11 mouse cellular contexts compared by ENCODE assay signal in genomic region chr11:96408234-96409010, GRCm38 (mm10). TPM values are rescaled to one million over a fixed set of nuclear protein-coding genes. Genes with fewer than 3 reads are reported as not detected.
DNase-seq lines count a peak whose midpoint lies in the region; ATAC-seq and TF ChIP-seq lines count a peak whose summit lies in the region.
"Had no signal": no experiment of that assay in that cellular context is flagged by ENCODE, and none has a peak within 500 bp of the region (broad histone marks: within the 10 kb centered on the region; RNA-seq: fewer than 3 reads in every experiment).

No protein-coding gene starts in this region.

- peak; percentile 26 for ATAC-seq in lung, embryonic 14.5 days (ENCODE audit: insufficient read depth)
- ATAC-seq in embryonic facial prominence, embryonic 13.5 days (ENCODE audit: insufficient number of reproducible peaks, insufficient read depth, low FRiP score, low TSS enrichment, low read depth) = no peak
- ATAC-seq in intestine, postnatal 0 days = no peak
- no peak for ATAC-seq in stomach, embryonic 15.5 days (ENCODE audit: insufficient read depth, low FRiP score, low read depth)

- no peak for TF ChIP-seq POLR2A in lung, adult 2 months (IDR thresholded peaks at IDR 0.05; ENCODE audit: borderline replicate concordance, extremely low read depth, low read depth, low read length)

- 22% methylated on average over 14 of the region's 14 CpGs for WGBS in lung, embryonic 14.5 days
- 57% methylated on average over 14 of the region's 14 CpGs for WGBS in lung, adult 2 months
- 29% methylated on average over 14 of the region's 14 CpGs for WGBS in embryonic facial prominence, embryonic 13.5 days
- WGBS in intestine, postnatal 0 days = 51% methylated on average over 14 of the region's 14 CpGs
- WGBS in stomach, embryonic 15.5 days = 37% methylated on average over 14 of the region's 14 CpGs

- H3K9ac ChIP-seq in lung, embryonic 14.5 days = peak overlapping the region; percentile 52
- H3K9ac ChIP-seq in embryonic facial prominence, embryonic 13.5 days = no peak overlapping the region
- no peak overlapping the region for H3K9ac ChIP-seq in intestine, postnatal 0 days (ENCODE audit: low read depth, low read length)
- no peak overlapping the region for H3K9ac ChIP-seq in stomach, embryonic 15.5 days

- H3K4me3 ChIP-seq in lung, embryonic 14.5 days (ENCODE audit: low read depth, low read length) = 0 out of 2 replicates have a peak overlapping the region, but pooled peaks have one; percentile 23
- no peak overlapping the region for H3K4me3 ChIP-seq in lung, adult 2 months (replicated peaks; ENCODE audit: extremely low read depth, low read depth, low read length)
- H3K4me3 ChIP-seq in embryonic facial prominence, embryonic 13.5 days = no peak overlapping the region
- H3K4me3 ChIP-seq in intestine, postnatal 0 days (ENCODE audit: low read depth, low read length) = peak overlapping the region; percentile 26; the same call in 1 of the 2 replicates
- no peak overlapping the region for H3K4me3 ChIP-seq in stomach, embryonic 15.5 days (replicated peaks)
- H3K4me3 ChIP-seq: left cerebral cortex, adult 2 months had no signal

- peaks cover 41% of the 10 kb centered on the region for H3K4me1 ChIP-seq in lung, embryonic 14.5 days (ENCODE audit: insufficient read depth)
- H3K4me1 ChIP-seq in lung, adult 2 months (ENCODE audit: control insufficient read depth, insufficient read depth, low read length) = peaks cover 10% of the 10 kb centered on the region
- peaks cover 39% of the 10 kb centered on the region for H3K4me1 ChIP-seq in embryonic facial prominence, embryonic 13.5 days
- peaks cover 9% of the 10 kb centered on the region; the same call in 1 of the 2 replicates for H3K4me1 ChIP-seq in intestine, postnatal 0 days (replicated peaks; ENCODE audit: control insufficient read depth, insufficient read depth, low read length)
- peaks cover 25% of the 10 kb centered on the region for H3K4me1 ChIP-seq in stomach, embryonic 15.5 days

- no peaks in the 10 kb centered on the region for H3K9me3 ChIP-seq in lung, embryonic 14.5 days (ENCODE audit: low read depth, low read length)
- H3K9me3 ChIP-seq in embryonic facial prominence, embryonic 13.5 days = 0 out of 2 replicates have a peak, but pooled peaks cover 3% of the 10 kb centered on the region
- H3K9me3 ChIP-seq in intestine, postnatal 0 days (ENCODE audit: control insufficient read depth) = no peaks in the 10 kb centered on the region
- H3K9me3 ChIP-seq in stomach, embryonic 15.5 days = no peaks in the 10 kb centered on the region

- H3K36me3 ChIP-seq in lung, embryonic 14.5 days (ENCODE audit: insufficient read depth) = no peaks in the 10 kb centered on the region
- no peaks in the 10 kb centered on the region for H3K36me3 ChIP-seq in embryonic facial prominence, embryonic 13.5 days
- H3K36me3 ChIP-seq in intestine, postnatal 0 days (ENCODE audit: control insufficient read depth, insufficient read depth) = no peaks in the 10 kb centered on the region
- no peaks in the 10 kb centered on the region for H3K36me3 ChIP-seq in stomach, embryonic 15.5 days

- no peaks in the 10 kb centered on the region for H3K27me3 ChIP-seq in lung, embryonic 14.5 days (ENCODE audit: insufficient read depth, low read length)
- H3K27me3 ChIP-seq in embryonic facial prominence, embryonic 13.5 days = peaks cover 57% of the 10 kb centered on the region
- H3K27me3 ChIP-seq in intestine, postnatal 0 days (replicated peaks; ENCODE audit: control insufficient read depth, insufficient read depth, low read length) = peaks cover 15% of the 10 kb centered on the region; the same call in 1 of the 2 replicates
- H3K27me3 ChIP-seq in stomach, embryonic 15.5 days (replicated peaks) = no peaks in the 10 kb centered on the region

- H3K4me2 ChIP-seq in lung, embryonic 14.5 days = peak overlapping the region; percentile 62
- peak overlapping the region; percentile 55 for H3K4me2 ChIP-seq in embryonic facial prominence, embryonic 13.5 days
- peak overlapping the region; percentile 50; the same call in 1 of the 2 replicates for H3K4me2 ChIP-seq in intestine, postnatal 0 days (replicated peaks; ENCODE audit: low read depth)
- peak overlapping the region; percentile 43; the same call in 1 of the 2 replicates for H3K4me2 ChIP-seq in stomach, embryonic 15.5 days

- peak overlapping the region; percentile 85 for H3K27ac ChIP-seq in lung, embryonic 14.5 days (ENCODE audit: low read depth)
- no peak overlapping the region for H3K27ac ChIP-seq in embryonic facial prominence, embryonic 13.5 days
- no peak overlapping the region for H3K27ac ChIP-seq in intestine, postnatal 0 days (ENCODE audit: low read depth, low read length)
- H3K27ac ChIP-seq in stomach, embryonic 15.5 days = peak overlapping the region; percentile 42
- H3K27ac ChIP-seq: left cerebral cortex, adult 2 months had no signal

- no peak for TF ChIP-seq CTCF in lung, embryonic 14.5 days (IDR thresholded peaks at IDR 0.05; ENCODE audit: low read depth)
- no peak for TF ChIP-seq CTCF in lung, adult 2 months (IDR thresholded peaks at IDR 0.05; ENCODE audit: insufficient read depth, low read length)
- no peak for TF ChIP-seq CTCF in intestine, postnatal 0 days (IDR thresholded peaks at IDR 0.05; ENCODE audit: low read depth)

- DNase-seq in lung, embryonic 14.5 days = peak; percentile 64
- DNase-seq in lung, adult 2 months = no peak
- no peak for DNase-seq in gastrocnemius, postnatal 4 days (ENCODE audit: low spot score in 2 of 2)
- DNase-seq in spleen, postnatal 36 days (ENCODE audit: low spot score in 2 of 2) = no peak

RNA-seq across cellular contexts. Expression of gene Hoxb1, which starts 42.9 kb away (rescaled TPM):
- polyA plus RNA-seq in lung, embryonic 14.5 days (2014; fragmentation: Nextera tagmentation; extraction: Ambion mirVana) = 0.08 TPM in 1 of 2 replicates, not detected in the other
- not detected in 2 replicates for polyA plus RNA-seq in lung, adult 2 months (2012; rRNA removed)
- not detected in 2 replicates for polyA plus RNA-seq in embryonic facial prominence, embryonic 13.5 days (2015; fragmentation: Nextera tagmentation; extraction: Ambion mirVana)
- not detected in 2 replicates for polyA plus RNA-seq in intestine, postnatal 0 days (2015; fragmentation: Nextera tagmentation; extraction: Ambion mirVana)
- 0.10 TPM in 1 of 2 replicates, not detected in the other for polyA plus RNA-seq in stomach, embryonic 15.5 days (2015; fragmentation: Nextera tagmentation; extraction: Ambion mirVana)
- total RNA-seq in gastrocnemius, postnatal 4 days (2021) = not detected
- total RNA-seq: heart, postnatal 10 days; left cerebral cortex, adult 2 months; megakaryocyte-erythroid progenitor cell, adult 5-6 weeks had no signal
- polyA plus RNA-seq: forebrain, embryonic 14.5 days had no signal

RNA-seq across cellular contexts. Expression of gene Skap1, which starts 56.0 kb away (rescaled TPM):
- 0.96 and 1.1 TPM in 2 replicates for polyA plus RNA-seq in lung, embryonic 14.5 days (2014; fragmentation: Nextera tagmentation; extraction: Ambion mirVana)
- polyA plus RNA-seq in lung, adult 2 months (2012; rRNA removed) = 2.2 and 2.4 TPM in 2 replicates
- 0.49 and 0.61 TPM in 2 replicates for polyA plus RNA-seq in embryonic facial prominence, embryonic 13.5 days (2015; fragmentation: Nextera tagmentation; extraction: Ambion mirVana)
- 0.46 and 0.52 TPM in 2 replicates for polyA plus RNA-seq in intestine, postnatal 0 days (2015; fragmentation: Nextera tagmentation; extraction: Ambion mirVana)
- polyA plus RNA-seq in stomach, embryonic 15.5 days (2015; fragmentation: Nextera tagmentation; extraction: Ambion mirVana) = 1.1 TPM in 2 replicates
- total RNA-seq in gastrocnemius, postnatal 4 days (2021) = under 1 TPM in 1 of 2 experiments, not detected in 1; 0.39 TPM

RNA-seq across cellular contexts. Expression of gene Hoxb2, which starts 58.1 kb away (rescaled TPM):
- polyA plus RNA-seq in lung, embryonic 14.5 days (2014; fragmentation: Nextera tagmentation; extraction: Ambion mirVana) = 48.9 and 51.6 TPM in 2 replicates
- polyA plus RNA-seq in lung, adult 2 months (2012; rRNA removed) = 19.7 and 24.7 TPM in 2 replicates
- polyA plus RNA-seq in embryonic facial prominence, embryonic 13.5 days (2015; fragmentation: Nextera tagmentation; extraction: Ambion mirVana) = 0.28 and 0.52 TPM in 2 replicates
- 8.4 and 9.4 TPM in 2 replicates for polyA plus RNA-seq in intestine, postnatal 0 days (2015; fragmentation: Nextera tagmentation; extraction: Ambion mirVana)
- polyA plus RNA-seq in stomach, embryonic 15.5 days (2015; fragmentation: Nextera tagmentation; extraction: Ambion mirVana) = 20.3 and 21.0 TPM in 2 replicates
- total RNA-seq in gastrocnemius, postnatal 4 days (2021) = under 1 TPM; 0.44 to 0.93 TPM
- total RNA-seq: left cerebral cortex, adult 2 months had no signal
- polyA plus RNA-seq: forebrain, embryonic 14.5 days had no signal

Comparison
In these comparisons a context has a peak if more than half of its experiments do, and no peak if none do; other contexts are left out.
1. H3K4me3 ChIP-seq: peak in lung, embryonic 14.5 days (single experiment) and intestine, postnatal 0 days (single experiment); none in lung, adult 2 months (single experiment), embryonic facial prominence, embryonic 13.5 days (single experiment) and stomach, embryonic 15.5 days (single experiment).
2. H3K27ac ChIP-seq: peak in lung, embryonic 14.5 days (single experiment) and stomach, embryonic 15.5 days (single experiment); none in embryonic facial prominence, embryonic 13.5 days (single experiment) and intestine, postnatal 0 days (single experiment).
3. Peak in every context shown above with its lines, with median percentiles within 50 percentile points of each other: H3K4me2 ChIP-seq.